Mouse (Mus musculus): ENCODE results near the gene Amfr.

GRCm38 (mm10) chr8:94036944-94037524, 24.4 kb upstream of the Amfr start, which contains the start of the genes Nudt21 and Ogfod1:
- TF ChIP-seq CTCF (IDR thresholded peaks at IDR 0.05; ENCODE audit: low read depth) (no peak), EP300 (optimal IDR thresholded peaks at IDR 0.05) (peak; percentile 75)

Data from stomach, postnatal 0 days (tissue).